Mouse (Mus musculus): Measurements from ENCODE around the gene Arhgef17.

The Arhgef17 gene

DNA sequence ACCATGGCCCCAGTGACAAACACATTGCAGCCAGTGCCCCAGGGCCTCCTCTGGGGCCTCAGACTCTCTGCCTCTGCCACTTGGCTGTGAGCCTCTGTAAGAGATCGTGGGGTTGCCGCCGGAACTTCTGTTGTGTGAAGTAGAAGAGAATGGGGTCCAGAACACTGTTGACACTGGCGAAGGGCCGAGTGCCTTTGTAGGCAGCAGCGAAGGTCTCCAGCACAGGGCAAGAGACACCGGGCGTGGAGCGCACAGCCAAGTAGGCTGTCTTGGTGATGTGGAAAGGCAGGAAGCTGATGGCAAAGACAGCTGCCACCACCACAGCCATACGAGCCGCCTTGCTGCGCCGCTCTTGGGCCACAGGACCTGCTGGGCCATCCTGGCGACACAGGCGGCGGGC is 6.2 kb upstream of the Arhgef17 start:
- DNase-seq, result no peak

GRCm38 (mm10) chr7:100937481-100937880 is 5.6 kb upstream of the Arhgef17 start:
- no peak for DNase-seq

DNA sequence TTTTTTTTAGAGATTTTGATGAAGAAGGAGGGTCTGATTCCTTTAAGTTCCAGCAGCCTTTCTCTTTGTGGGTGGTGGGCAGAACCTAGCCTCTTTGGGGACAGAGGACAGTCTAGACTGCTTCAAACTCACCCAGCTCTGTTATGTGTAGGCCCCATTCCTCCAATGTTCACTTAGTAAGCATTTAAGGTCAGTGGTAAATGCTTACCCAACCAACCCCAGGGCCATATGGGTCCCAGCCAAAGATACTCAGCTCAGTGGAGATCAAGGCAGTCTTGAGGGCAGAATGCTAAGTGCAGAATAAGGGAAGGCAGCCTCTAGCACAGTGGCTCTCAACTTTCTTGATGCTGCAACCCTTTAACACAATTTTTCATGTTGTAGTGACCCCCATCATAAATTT is 1.6 kb upstream of the Arhgef17 start:
- DNase-seq, result no peak

GRCm38 (mm10) chr7:100932481-100933007 is 637 bp upstream of the Arhgef17 start:
- peak; percentile 94 for DNase-seq

DNA sequence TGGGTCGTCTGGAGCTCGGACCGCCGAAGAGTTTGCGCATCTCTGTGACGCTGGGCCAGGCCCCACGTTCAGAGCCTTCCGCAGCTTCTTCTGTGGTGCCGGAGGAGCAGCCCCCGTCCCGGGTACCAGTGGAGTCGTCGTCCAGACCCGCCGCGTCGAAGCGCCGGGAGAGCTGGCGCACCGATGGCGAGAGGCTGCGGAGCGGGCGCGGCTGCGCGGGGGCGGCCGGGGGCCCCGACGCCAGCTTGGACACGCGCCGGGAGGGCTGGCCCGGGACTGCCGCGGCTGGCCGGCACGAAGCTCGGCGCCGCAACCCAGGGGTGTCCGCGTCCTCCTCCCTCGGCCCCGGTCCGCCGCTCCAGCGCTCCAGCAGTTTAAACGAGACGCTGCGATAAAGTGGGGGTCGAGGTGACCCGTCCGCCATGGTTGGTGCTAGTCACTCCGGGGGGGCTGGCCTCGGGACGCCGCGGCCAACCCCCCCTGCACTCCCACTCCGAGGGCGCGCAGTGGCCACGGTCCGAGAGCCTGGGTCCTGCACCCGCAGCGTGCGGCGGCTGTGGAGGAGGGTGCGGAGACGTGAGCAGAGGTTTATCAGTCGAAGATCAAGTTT is 486 bp downstream of the Arhgef17 start:
- DNase-seq, result no peak

GRCm38 (mm10) chr7:100930619-100931315 is 1.1 kb downstream of the Arhgef17 start:
- peak; percentile 67 for DNase-seq

DNA sequence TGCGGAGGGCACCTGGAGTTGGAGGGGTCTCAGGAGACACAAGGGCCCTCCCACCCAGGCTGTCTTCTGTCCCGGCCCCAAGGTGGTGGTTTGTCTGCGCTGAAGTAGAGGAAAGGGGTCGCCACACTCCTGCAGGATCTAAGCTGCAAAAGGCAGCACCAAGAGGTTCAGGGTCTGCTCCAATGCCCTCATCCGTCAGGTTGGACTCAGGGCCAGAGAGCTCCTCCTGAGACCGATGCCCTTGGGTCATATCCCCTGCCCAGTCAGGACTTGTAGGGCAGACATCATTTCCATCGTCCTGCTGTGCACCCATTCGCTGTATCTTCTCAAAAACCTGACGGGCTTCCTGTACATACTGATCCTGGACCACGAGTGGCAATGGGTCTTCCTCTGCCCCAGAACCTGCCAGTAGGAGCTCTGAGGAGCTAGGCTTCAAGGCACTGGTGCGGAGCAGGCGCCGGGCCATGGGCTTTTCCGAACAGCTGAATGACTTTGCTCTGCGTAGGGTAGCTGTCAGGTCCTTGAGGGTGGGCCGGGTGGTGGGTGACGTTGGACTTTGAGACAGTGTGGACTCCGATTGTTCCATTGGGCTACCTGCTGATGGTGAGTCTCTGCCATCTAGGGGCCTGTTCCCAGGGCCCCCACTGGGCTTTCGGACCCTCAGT is 2.1 kb downstream of the Arhgef17 start:
- DNase-seq, result no peak

GRCm38 (mm10) chr7:100928456-100928855 is 3.5 kb downstream of the Arhgef17 start:
- no peak for DNase-seq

DNA sequence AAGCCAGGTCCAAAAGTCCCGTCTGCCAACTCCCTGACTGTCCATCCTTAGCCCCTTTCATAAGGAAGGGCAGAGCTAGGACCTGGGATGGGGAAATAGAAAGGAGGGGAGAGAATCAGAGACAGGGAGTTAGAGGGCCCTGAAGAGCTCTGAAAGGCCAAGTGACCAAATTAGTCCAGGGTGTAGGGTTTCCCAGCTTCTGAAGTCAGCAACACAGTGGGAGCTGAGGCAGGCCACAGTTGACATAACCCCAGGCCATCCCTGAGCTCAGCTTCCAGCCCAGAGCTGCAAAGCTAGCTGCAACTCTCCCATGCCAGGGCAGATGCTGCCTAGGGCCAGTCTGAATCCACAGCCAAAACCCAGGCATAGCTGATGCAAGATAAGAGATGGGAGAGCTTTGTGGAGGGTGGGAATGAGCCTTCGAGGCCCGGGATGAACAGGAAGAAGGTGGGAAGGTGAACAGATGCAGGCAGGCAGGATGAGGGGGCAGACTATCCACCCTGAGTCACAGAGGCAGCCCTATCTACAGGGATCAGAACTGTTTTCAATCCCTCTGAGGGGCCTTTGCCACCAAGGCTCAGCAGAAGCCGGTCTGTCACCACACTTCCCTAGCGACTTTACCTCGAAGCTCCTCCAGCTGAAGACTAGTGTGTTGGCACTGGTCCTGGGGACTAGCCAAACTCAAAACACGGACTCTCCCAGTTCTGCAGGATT is 4.5 kb downstream of the Arhgef17 start:
- no peak for DNase-seq

- peak; percentile 58 for DNase-seq
Measured at GRCm38 (mm10) chr7:100926311-100926923, 5.5 kb downstream of the Arhgef17 start.

DNA sequence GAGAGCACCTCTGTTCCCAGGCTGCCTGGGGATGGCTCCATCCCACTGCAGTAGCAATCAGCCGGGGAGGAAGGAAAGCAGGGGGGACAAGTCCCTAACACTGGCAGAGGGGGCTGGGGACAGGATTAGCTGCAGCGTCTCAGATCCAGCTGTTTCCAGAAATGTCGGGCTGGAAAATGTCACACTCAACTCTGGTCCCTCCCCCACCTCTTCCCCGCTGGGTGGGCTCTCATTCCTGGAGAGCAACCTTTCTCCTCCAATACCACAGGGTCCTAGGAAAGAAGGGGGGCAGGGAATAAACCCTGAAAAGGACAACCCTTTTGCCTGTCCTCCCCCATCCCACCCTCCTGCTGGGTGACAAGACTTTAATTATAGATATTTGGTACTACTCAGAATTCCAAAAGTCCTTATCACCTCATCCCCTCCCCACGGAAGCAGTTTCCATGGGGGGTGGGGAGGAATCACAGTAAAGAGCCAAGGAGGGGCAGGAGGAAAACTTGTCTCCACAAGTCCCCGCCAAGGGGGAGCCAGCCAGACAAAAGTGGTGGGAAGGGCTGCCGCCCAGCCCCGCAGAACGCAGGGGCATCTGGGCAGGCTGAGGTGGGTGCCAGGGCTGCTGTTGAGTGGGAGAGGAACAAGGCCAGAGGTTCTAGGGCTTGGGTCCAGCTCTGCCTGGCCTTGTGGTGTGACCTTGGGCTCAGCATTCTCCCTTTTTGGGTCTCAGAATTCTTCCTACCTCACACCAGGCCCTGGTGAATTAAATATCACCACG is 7.0 kb downstream of the Arhgef17 start:
- DNase-seq, result no peak

DNA sequence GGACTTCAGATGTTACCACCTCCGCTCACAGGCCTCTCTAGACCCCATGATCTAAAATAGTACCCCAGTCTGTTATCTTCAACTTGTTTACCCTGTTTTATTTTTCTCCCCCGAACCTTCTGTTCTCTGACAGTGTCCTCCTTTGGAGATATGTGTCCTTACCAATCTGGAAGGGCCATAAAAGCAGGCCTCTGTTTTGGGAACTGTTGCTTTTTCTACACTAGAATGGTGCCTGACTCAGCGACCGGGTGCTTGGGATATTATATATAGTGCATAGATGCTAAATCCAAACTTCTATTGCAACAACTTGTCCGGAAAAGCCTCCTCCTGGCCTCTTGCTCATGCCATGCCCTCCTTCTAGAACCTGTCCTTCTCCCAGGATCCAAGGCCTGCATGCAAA is 7.7 kb downstream of the Arhgef17 start:
- no peak for DNase-seq

GRCm38 (mm10) chr7:100922907-100923306 is 9.0 kb downstream of the Arhgef17 start:
- no peak for DNase-seq

DNA sequence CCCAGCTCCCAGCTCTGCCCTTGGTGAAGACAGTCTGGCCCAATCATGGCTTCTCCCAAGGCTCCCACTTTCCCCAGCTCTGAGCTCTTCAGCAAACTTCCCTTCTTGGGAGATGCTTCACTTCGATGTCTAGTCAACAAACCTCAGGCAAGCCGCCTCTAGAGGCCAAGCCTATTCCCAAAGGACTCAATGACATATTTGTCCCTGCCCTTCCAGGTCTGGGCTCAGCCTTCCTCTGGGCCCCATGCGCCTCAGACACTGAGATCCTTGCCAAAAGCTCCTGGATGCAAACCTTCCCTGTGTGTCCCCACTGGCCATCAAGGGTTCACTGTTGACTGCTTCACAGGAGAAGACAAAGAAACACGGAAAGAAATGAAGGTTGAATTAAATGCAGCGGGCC is 10.6 kb downstream of the Arhgef17 start:
- no peak for DNase-seq

DNA sequence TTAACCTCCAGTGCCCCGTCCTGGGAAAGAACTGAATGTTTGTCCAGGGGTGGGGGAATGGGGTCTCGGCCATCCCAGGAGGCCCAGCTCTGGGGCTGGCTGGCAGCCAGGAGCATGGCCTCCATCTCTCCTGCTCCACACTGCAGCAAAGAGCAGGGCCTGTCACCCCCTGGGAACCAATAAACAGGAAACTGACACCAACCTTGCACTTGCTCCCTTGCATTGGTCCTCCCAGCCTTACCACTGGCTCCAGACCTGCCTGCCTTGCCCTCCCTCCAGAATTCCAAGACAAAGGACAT is 12.1 kb downstream of the Arhgef17 start:
- DNase-seq, result peak; percentile 57

GRCm38 (mm10) chr7:100919006-100919808 is 12.7 kb downstream of the Arhgef17 start:
- peak; percentile 39 for DNase-seq

- DNase-seq, result no peak
Measured at GRCm38 (mm10) chr7:100918176-100918575, 13.7 kb downstream of the Arhgef17 start.

- no peak for DNase-seq
Measured at GRCm38 (mm10) chr7:100917751-100918150, 14.2 kb downstream of the Arhgef17 start.

- DNase-seq, result no peak
Measured at GRCm38 (mm10) chr7:100916526-100916925, 15.4 kb downstream of the Arhgef17 start.

GRCm38 (mm10) chr7:100915204-100915603 is 16.7 kb downstream of the Arhgef17 start:
- no peak for DNase-seq

DNA sequence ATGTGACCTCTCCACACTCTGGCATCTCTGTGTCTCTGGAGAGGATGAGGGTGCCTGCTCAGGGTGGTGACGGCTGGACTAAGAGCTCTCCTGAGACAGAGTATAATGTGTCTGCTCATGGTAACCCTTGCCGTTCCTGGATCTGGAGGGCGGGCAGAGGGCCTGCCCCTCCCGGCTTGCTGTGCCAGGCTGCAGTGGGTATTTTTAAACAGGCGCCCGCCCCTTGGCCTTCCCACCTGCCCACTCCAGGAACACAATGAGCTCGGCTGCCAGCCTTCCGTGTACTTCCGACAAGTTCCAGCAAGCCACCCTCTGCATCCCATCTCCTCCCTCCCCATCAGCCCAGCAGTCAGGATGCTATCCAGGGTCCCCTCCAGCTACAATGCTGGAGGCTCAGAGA is 20.1 kb downstream of the Arhgef17 start:
- no peak for DNase-seq
